Mouse (Mus musculus): ENCODE data around the gene Ntrk3.

GRCm38 (mm10) chr7:78546551-78546950 is 191.3 kb downstream of the Ntrk3 start:
- TF ChIP-seq CTCF (IDR thresholded peaks at IDR 0.05; ENCODE audit: low read depth) (no peak), EP300 (optimal IDR thresholded peaks at IDR 0.05) (no peak)
